Mouse (Mus musculus) ES-E14 (cell line): ENCODE data around the gene 5330417C22Rik.

ENCODE experiments used
- HCFC1 ChIP-seq: IDR thresholded peaks from 2 replicates; pipeline ENCODE4 v1.6.1; 2012; ENCODE audit warnings: low read length, inconsistent platforms, borderline replicate concordance; ENCODE audit not compliant: insufficient read depth
- MAFK ChIP-seq: IDR thresholded peaks from 2 replicates; pipeline ENCODE4 v1.6.1; 2014; ENCODE audit warnings: mild to moderate bottlenecking, low read depth, low read length, inconsistent platforms; ENCODE audit not compliant: insufficient read depth
- ZNF384 ChIP-seq: IDR thresholded peaks from 2 replicates; pipeline ENCODE4 v1.6.1; 2012; ENCODE audit warnings: low read depth, low read length, inconsistent platforms

DNA sequence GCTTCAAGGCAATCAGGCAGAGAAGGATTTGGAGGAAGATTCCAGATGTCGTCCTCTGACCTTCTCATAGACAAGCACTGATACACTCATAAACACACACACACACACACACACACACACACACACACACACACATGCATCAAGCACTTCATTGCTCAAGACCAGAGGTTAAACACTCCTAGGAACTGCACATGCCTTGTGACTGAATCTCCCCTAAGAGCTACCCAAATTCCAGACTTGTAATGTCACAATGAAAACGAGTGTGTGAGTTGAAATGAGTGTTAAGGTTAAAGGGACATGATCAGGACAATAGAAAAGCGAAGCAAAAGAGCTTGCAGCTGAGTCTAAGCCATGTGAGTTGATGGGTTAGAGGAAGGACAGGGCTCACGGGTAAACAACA, 18.1 kb downstream of the 5330417C22Rik start:
- no peak for TF ChIP-seq MAFK
- no peak for TF ChIP-seq ZNF384
- TF ChIP-seq HCFC1 = no peak
